Mouse (Mus musculus) heart, adult 2 months (tissue): Measurements from ENCODE around the gene Egln3. TPM values are rescaled to one million over a fixed set of nuclear protein-coding genes. Genes with fewer than 3 reads are reported as not detected.

Experiments used
- DNase-seq, 2 experiments: peaks; one replicate each; pipeline ENCODE4 v3.0.0; 2021
- H3K27ac ChIP-seq: fragments of 200-600 bp; 2 replicates; pipeline ENCODE4 v1.8.1; 2022
- H3K27me3 ChIP-seq: fragments of 200-500 bp; 2 replicates; pipeline ENCODE4 v1.6.1; 2012; ENCODE audit warnings: mild to moderate bottlenecking, low read length, inconsistent platforms, mixed read lengths; ENCODE audit not compliant: control insufficient read depth, insufficient read depth
- H3K36me3 ChIP-seq: fragments of 200-500 bp; 2 replicates; pipeline ENCODE4 v1.6.1; 2012; ENCODE audit warnings: low read length, inconsistent platforms; ENCODE audit not compliant: control insufficient read depth, insufficient read depth
- H3K4me1 ChIP-seq: fragments of 200-500 bp; 2 replicates; pipeline ENCODE4 v1.6.1; 2011; ENCODE audit warnings: low read length; ENCODE audit not compliant: control insufficient read depth, insufficient read depth
- H3K4me3 ChIP-seq: fragments of 200-600 bp; 2 replicates; pipeline ENCODE4 v1.8.1; 2022
- H3K79me2 ChIP-seq: fragments of 200-500 bp; replicated peaks from 2 replicates; pipeline ENCODE4 v1.6.1; 2012; ENCODE audit warnings: mild to moderate bottlenecking, inconsistent platforms, low read length, moderate library complexity, mixed read lengths; ENCODE audit not compliant: control insufficient read depth, insufficient read depth
- H3K9ac ChIP-seq: fragments of 200-500 bp; 2 replicates; pipeline ENCODE4 v1.6.1; 2012; ENCODE audit warnings: low read depth, mild to moderate bottlenecking, control low read depth, inconsistent platforms, low read length, mixed read lengths
- CTCF ChIP-seq: fragments of 200-600 bp; IDR thresholded peaks from 2 replicates; pipeline ENCODE4 v1.8.1; 2022; ENCODE audit warnings: antibody characterized with exemption, mild to moderate bottlenecking, moderate library complexity
- EP300 ChIP-seq: fragments of 200-500 bp; IDR thresholded peaks from 2 replicates; pipeline ENCODE4 v1.6.1; 2011; ENCODE audit warnings: low read depth, low read length, control low read depth; ENCODE audit not compliant: insufficient read depth
- POLR2A ChIP-seq: fragments of 200-500 bp; IDR thresholded peaks from 2 replicates; pipeline ENCODE4 v1.6.1; 2011; ENCODE audit warnings: mild to moderate bottlenecking, low read depth, low read length, control low read depth; ENCODE audit not compliant: insufficient read depth
- WGBS: fragments of 180-500 bp; shearing (Covaris S2); methylation state at CpG from one replicate; pipeline ENCODE4 v1.1.7; 2018; 5-methylcytosine and 5-hydroxymethylcytosine counted together
- intact Hi-C: fragments of 180-260 bp; cut with DNase I; formaldehyde crosslinking; loops from one replicate; pipeline ENCODE4 v1.15.1; 2025
- long read RNA-seq: library from polyadenylated mRNA; stranded (forward); transcript quantifications from one replicate; pipeline ENCODE4 v2.0.0, GENCODE M21; 2021
- polyA plus RNA-seq: library from polyadenylated mRNA; depleted of rRNA; stranded (reverse); fragments of >200 nt; gene quantifications from 2 replicates; pipeline ENCODE4 v1.2.3, GENCODE M21; 2012; rRNA removed
- total RNA-seq, 2 experiments: library from RNA; stranded (reverse); gene quantifications; 2 replicates each; pipeline ENCODE4 v1.2.3; 2021

Egln3 gene
- total RNA-seq (10 to 100 TPM; 76.3 to 94.5 TPM), polyA plus RNA-seq (27.8 and 76.1 TPM in 2 replicates)
- long read RNA-seq, transcript Egln3-201 (5 exons, 2,662 nt): major isoform, 40 of 43 reads
- long read RNA-seq, partial matches to known transcripts: 2 of 43 reads
- long read RNA-seq, other reads (novel, unspliced or antisense): 1 of 43 reads

- Histone ChIP-seq H3K9ac (peak within 1 kb of the TSS; percentile 74), H3K79me2 (no peaks in the 10 kb centered on the region; the same call in 1 of the 2 replicates), H3K27ac (peak within 1 kb of the TSS; percentile 91), H3K36me3 (no peaks in the 10 kb centered on the region; the same call in 1 of the 2 replicates), H3K4me3 (peak within 1 kb of the TSS; percentile 82), H3K27me3 (no peaks in the 10 kb centered on the region), H3K4me1 (no peaks in the 10 kb centered on the region; the same call in 1 of the 2 replicates)
- TF ChIP-seq CTCF (no peak; the same call in 1 of the 2 replicates), EP300 (no peak), POLR2A (peak; percentile 84)
- DNase-seq: peak; percentile 94 to 97
- under 1% methylated on average over 25 of the region's 25 CpGs for WGBS
- intact Hi-C loops: loop anchor here (2.0 to 5.0 kb wide), 5 partner anchors 79 to 344 kb away; no protein-coding TSS in a partner anchor
Measured at GRCm38 (mm10) chr12:54203656-54204045, at the start of gene Egln3. Egln3 (minus strand) TSS chr12:54203860.

- 0 out of 2 replicates have a peak, but pooled peaks cover 1% of the 10 kb centered on the region for H3K27me3 ChIP-seq
- no peaks in the 10 kb centered on the region for H3K36me3 ChIP-seq
- 72% methylated on average over 4 of the region's 4 CpGs for WGBS
- no peak overlapping the region for H3K9ac ChIP-seq
- H3K79me2 ChIP-seq: no peaks in the 10 kb centered on the region
- no peak overlapping the region for H3K4me3 ChIP-seq
- DNase-seq: no peak
- peaks cover 3% of the 10 kb centered on the region for H3K4me1 ChIP-seq
- no peak for TF ChIP-seq EP300
- TF ChIP-seq POLR2A: no peak
- no peak for TF ChIP-seq CTCF
- intact Hi-C loops: no loop called here
- H3K27ac ChIP-seq: no peak overlapping the region
Measured at GRCm38 (mm10) chr12:54253449-54253848, 49.8 kb upstream of the Egln3 start.

- WGBS: 34% methylated on average over 9 of the region's 9 CpGs
- Histone ChIP-seq H3K4me3 (no peak overlapping the region), H3K27ac (no peak overlapping the region), H3K79me2 (no peaks in the 10 kb centered on the region), H3K4me1 (peaks cover 3% of the 10 kb centered on the region), H3K9ac (no peak overlapping the region), H3K27me3 (0 out of 2 replicates have a peak, but pooled peaks cover 1% of the 10 kb centered on the region), H3K36me3 (no peaks in the 10 kb centered on the region)
- TF ChIP-seq POLR2A: no peak
- TF ChIP-seq EP300: no peak
- no peak for TF ChIP-seq CTCF
- DNase-seq: peak in 1 of 2 experiments; percentile 20
- intact Hi-C loops: no loop called here
Measured at GRCm38 (mm10) chr12:54251942-54252400, 48.3 kb upstream of the Egln3 start.

GRCm38 (mm10) chr12:54247835-54248234 lies 44.2 kb upstream of the Egln3 start:
- no peak for TF ChIP-seq POLR2A
- no peak for TF ChIP-seq EP300
- no peak for TF ChIP-seq CTCF
- Histone ChIP-seq H3K79me2 (no peaks in the 10 kb centered on the region), H3K27me3 (0 out of 2 replicates have a peak, but pooled peaks cover 1% of the 10 kb centered on the region), H3K36me3 (no peaks in the 10 kb centered on the region), H3K4me3 (no peak overlapping the region), H3K9ac (no peak overlapping the region), H3K27ac (no peak overlapping the region), H3K4me1 (peaks cover 3% of the 10 kb centered on the region)
- 84% methylated on average over 7 of the region's 7 CpGs for WGBS
- intact Hi-C loops: no loop called here
- no peak for DNase-seq

GRCm38 (mm10) chr12:54243158-54243557 lies 39.5 kb upstream of the Egln3 start:
- no peak overlapping the region for H3K9ac ChIP-seq
- DNase-seq: no peak
- H3K4me1 ChIP-seq: no peaks in the 10 kb centered on the region; the same call in 1 of the 2 replicates
- H3K27ac ChIP-seq: no peak overlapping the region
- H3K4me3 ChIP-seq: no peak overlapping the region
- H3K36me3 ChIP-seq: no peaks in the 10 kb centered on the region
- 83% methylated on average over 5 of the region's 5 CpGs for WGBS
- intact Hi-C loops: no loop called here
- H3K79me2 ChIP-seq: no peaks in the 10 kb centered on the region
- TF ChIP-seq POLR2A (no peak), CTCF (no peak), EP300 (no peak)
- H3K27me3 ChIP-seq: no peaks in the 10 kb centered on the region

- Histone ChIP-seq H3K27ac (no peak overlapping the region), H3K79me2 (no peaks in the 10 kb centered on the region), H3K4me1 (no peaks in the 10 kb centered on the region; the same call in 1 of the 2 replicates), H3K36me3 (no peaks in the 10 kb centered on the region), H3K4me3 (no peak overlapping the region), H3K27me3 (no peaks in the 10 kb centered on the region), H3K9ac (no peak overlapping the region)
- TF ChIP-seq CTCF (no peak), POLR2A (no peak), EP300 (no peak)
- intact Hi-C loops: no loop called here
- no peak for DNase-seq
- 70% methylated on average over 6 of the region's 6 CpGs for WGBS
Measured at GRCm38 (mm10) chr12:54241976-54242375, 38.3 kb upstream of the Egln3 start.
